Mouse (Mus musculus) heart, embryonic 10.5 days (tissue): ENCODE data around the gene Sec23a. TPM values are rescaled to one million over a fixed set of nuclear protein-coding genes. Genes with fewer than 3 reads are reported as not detected.
"Not testable (repeated sequence)": the region's sequence is repeated elsewhere in the genome, so short reads cannot be mapped to it uniquely, and the experiment has no call there.

Experiments used
- DNase-seq: peaks from one replicate; pipeline ENCODE4 v3.0.0-alpha.2; 2017; ENCODE audit warnings: low spot score
- H3K27ac ChIP-seq: fragments of 300-500 bp; sonication (generic); 2 replicates; pipeline ENCODE4 v1.5.1; 2016; ENCODE audit warnings: mild to moderate bottlenecking
- H3K27me3 ChIP-seq: fragments of 300-500 bp; sonication (generic); 2 replicates; pipeline ENCODE4 v1.6.1; 2016; ENCODE audit warnings: mild to moderate bottlenecking; ENCODE audit not compliant: poor library complexity, insufficient read depth, severe bottlenecking
- H3K36me3 ChIP-seq: fragments of 300-500 bp; sonication (generic); 2 replicates; pipeline ENCODE4 v1.6.1; 2016; ENCODE audit warnings: mild to moderate bottlenecking, moderate library complexity
- H3K4me1 ChIP-seq: fragments of 300-500 bp; sonication (generic); 2 replicates; pipeline ENCODE4 v1.6.1; 2016; ENCODE audit warnings: mild to moderate bottlenecking
- H3K4me3 ChIP-seq: fragments of 300-500 bp; sonication (generic); 2 replicates; pipeline ENCODE4 v1.5.1; 2016; ENCODE audit warnings: mild to moderate bottlenecking, moderate library complexity
- H3K9me3 ChIP-seq: fragments of 300-500 bp; sonication (generic); 2 replicates; pipeline ENCODE4 v1.6.1; 2016; ENCODE audit warnings: mild to moderate bottlenecking, moderate library complexity
- WGBS: fragments of 180-500 bp; shearing (Covaris S2); methylation state at CpG from one replicate; pipeline ENCODE4 v1.1.7; 2016; 5-methylcytosine and 5-hydroxymethylcytosine counted together
- polyA plus RNA-seq: library from polyadenylated mRNA; unstranded; fragments of >200 nt; fragmentation: Nextera tagmentation; extraction: Ambion mirVana; gene quantifications from 2 replicates; pipeline ENCODE4 v1.2.1, GENCODE M21; 2016

The Sec23a gene
- polyA plus RNA-seq, 1 experiment from 2014 or later = 77.3 TPM

DNA sequence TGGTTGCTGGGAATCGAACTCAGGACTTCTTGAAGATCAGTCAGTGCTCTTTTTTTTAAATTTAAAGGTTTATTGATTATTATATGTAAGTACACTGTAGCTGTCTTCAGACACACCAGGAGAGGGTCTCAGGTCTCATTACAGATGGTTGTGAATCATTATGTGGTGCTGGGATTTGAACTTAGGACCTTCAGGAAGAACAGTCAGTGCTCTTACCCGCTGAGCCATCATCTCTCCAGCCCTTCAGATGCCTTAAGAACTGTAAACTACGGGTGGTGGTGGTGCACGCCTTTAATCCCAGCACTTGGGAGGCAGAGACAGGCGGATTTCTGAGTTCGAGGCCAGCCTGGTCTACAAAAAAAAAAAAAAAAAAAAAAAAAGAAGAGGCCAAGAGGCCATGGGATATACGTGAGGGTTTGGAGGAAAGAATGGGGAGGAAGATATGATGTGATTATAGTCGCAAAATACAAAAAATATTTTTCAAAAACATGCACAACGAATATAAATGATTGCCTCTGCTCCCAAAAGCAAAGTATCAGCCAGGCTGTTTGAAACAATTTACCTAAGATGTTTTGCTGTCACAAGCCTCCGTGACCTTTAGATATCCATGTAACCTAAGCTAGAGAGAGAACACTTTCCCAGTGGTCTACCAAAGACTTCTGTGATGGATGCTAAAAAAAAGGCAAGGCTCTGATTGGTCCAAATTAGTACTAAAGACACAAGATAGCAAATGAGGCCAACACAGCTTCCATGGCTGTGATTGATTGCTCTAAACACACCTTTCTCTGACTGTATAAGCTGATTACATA is 27.5 kb upstream of the Sec23a start:
- H3K4me3 ChIP-seq = peak overlapping the region; percentile 46
- 60% methylated on average over 10 of the region's 10 CpGs for WGBS

DNA sequence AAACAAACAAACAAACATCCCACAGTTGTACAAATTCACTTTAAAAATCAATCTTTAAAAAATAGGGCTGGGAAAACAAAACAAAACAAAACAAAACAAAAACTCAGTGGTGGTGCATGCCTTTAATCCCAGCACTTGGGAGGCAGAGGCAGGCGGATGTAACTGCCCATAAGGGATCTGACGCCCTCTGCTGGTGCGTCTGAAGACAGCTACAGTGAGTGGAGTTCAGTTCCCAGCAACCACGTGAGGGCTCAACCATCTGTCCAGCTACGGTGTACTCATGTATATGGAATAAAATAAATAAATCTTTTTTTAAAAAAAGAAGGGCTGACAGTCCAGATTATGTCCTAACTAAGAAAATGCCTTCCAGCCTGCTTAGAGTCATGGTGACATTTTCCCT is 20.3 kb upstream of the Sec23a start:
- no peak for DNase-seq
- no peaks in the 10 kb centered on the region for H3K27me3 ChIP-seq
- no peaks in the 10 kb centered on the region for H3K4me1 ChIP-seq
- peaks cover 17% of the 10 kb centered on the region for H3K36me3 ChIP-seq
- H3K27ac ChIP-seq = no peak overlapping the region
- no peaks in the 10 kb centered on the region for H3K9me3 ChIP-seq
- WGBS = 61% methylated on average over 5 of the region's 5 CpGs
- H3K4me3 ChIP-seq = no peak overlapping the region

More for the DNA sequence above, 27.5 kb upstream of the Sec23a start:
- peak overlapping the region; percentile 93; the same call in 1 of the 2 replicates for H3K27ac ChIP-seq
- no peak for DNase-seq
- H3K9me3 ChIP-seq = no peaks in the 10 kb centered on the region
- peaks cover 22% of the 10 kb centered on the region for H3K36me3 ChIP-seq
- no peaks in the 10 kb centered on the region for H3K27me3 ChIP-seq
- H3K4me1 ChIP-seq = no peaks in the 10 kb centered on the region

DNA sequence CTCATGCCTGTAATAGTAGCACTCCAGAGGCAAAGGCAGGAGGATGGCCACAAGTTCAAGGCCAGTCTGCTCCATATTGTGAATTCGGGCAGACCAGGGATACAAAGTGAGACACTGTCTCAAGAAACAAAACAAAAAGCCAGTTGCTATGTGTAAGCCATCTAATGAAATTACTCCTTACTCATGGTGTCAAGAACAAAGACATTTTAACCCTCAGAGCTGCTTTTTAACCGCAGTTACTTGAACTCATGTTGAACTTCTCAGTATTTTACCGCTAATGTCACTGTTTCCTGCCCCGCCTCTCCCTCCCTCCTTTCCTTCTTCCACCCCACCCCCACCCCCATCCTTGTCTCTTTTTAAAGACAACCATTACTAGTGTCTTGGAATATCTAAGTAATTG is 9.5 kb upstream of the Sec23a start:
- DNase-seq = no peak
- WGBS = 88% methylated on average over 4 of the region's 4 CpGs
- H3K36me3 ChIP-seq = peaks cover 81% of the 10 kb centered on the region
- no peaks in the 10 kb centered on the region for H3K9me3 ChIP-seq
- no peak overlapping the region for H3K27ac ChIP-seq
- H3K4me1 ChIP-seq = no peaks in the 10 kb centered on the region
- no peak overlapping the region for H3K4me3 ChIP-seq
- no peaks in the 10 kb centered on the region for H3K27me3 ChIP-seq

DNA sequence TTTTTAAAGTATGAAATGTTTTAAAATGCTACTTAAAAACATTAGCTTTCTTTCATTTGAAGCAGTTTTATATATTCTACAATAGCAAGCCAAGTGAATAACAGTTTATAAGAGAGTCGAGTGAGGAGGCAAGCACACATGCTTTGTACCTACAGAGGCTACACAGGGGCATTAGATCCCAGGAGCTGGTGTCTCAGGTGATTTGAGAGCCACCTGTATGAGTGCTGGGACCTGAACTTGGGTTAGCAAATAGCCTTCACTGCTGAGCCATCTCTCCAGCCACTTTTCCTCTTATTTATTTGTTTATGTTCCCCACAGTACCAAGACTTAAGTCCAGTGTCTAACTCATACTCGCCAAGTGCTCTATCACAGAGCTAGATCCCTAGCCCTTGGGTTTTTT is 8.1 kb upstream of the Sec23a start:
- H3K4me1 ChIP-seq = no peaks in the 10 kb centered on the region
- DNase-seq = no peak
- no peak overlapping the region for H3K4me3 ChIP-seq
- H3K27me3 ChIP-seq = no peaks in the 10 kb centered on the region
- WGBS = 88% methylated on average over 2 of the region's 2 CpGs
- H3K27ac ChIP-seq = no peak overlapping the region
- H3K9me3 ChIP-seq = no peaks in the 10 kb centered on the region
- peaks cover 79% of the 10 kb centered on the region for H3K36me3 ChIP-seq

DNA sequence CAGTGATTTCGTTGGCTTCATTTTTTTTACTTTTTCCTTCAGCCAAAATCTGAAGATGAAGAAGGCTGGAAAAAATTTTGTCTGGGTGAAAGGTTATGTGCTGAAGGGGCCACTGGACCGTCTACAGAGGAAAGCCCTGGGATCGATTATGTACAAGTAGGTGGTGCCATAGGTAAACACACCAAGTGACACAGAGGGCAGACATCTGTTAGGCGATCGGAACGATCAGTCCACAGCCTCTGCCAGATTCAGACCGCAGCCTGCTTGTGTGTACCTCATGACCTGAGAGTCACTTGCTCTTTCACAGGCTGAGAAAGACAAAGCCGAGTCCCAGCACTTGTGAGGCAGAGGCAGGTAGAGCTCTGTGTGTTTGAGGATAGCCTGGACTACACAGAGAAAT is 6.2 kb upstream of the Sec23a start:
- Histone ChIP-seq H3K36me3 (peaks cover 63% of the 10 kb centered on the region), H3K4me1 (no peaks in the 10 kb centered on the region; the same call in 1 of the 2 replicates), H3K27me3 (no peaks in the 10 kb centered on the region), H3K4me3 (no peak overlapping the region), H3K27ac (no peak overlapping the region), H3K9me3 (no peaks in the 10 kb centered on the region)
- WGBS = 89% methylated on average over 8 of the region's 8 CpGs
- no peak for DNase-seq

DNA sequence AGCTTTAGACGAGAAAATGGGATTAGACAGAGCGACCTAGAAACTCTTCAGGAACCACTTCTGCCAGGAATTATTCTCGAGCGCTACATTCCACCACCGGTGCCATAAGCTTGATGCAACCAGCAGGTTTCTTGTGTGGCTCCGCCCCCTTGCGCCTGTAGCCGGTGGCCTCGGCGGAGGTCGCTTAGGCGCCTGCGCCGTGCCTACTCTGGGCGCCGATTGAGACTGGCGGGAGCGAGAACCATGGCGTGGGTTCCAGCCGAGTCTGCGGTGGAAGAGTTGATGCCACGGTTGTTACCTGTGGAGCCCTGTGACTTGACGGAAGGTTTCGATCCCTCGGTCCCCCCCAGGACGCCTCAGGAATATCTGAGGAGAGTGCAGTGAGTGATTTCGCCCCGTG is 1.4 kb upstream of the Sec23a start, which contains the start of gene Gemin2:
Gene Gemin2 (plus strand): TSS at position 160 of the 400 bp plus-strand sequence.
- peak within 1 kb of the TSS; percentile 91 for H3K27ac ChIP-seq
- peaks cover 23% of the 10 kb centered on the region for H3K36me3 ChIP-seq
- WGBS = under 1% methylated on average over 28 of the region's 28 CpGs
- H3K4me3 ChIP-seq = peak within 1 kb of the TSS; percentile 75
- DNase-seq = peak; percentile 96
- H3K4me1 ChIP-seq = peaks cover 6% of the 10 kb centered on the region; the same call in 1 of the 2 replicates
- no peaks in the 10 kb centered on the region for H3K9me3 ChIP-seq
- no peaks in the 10 kb centered on the region for H3K27me3 ChIP-seq

DNA sequence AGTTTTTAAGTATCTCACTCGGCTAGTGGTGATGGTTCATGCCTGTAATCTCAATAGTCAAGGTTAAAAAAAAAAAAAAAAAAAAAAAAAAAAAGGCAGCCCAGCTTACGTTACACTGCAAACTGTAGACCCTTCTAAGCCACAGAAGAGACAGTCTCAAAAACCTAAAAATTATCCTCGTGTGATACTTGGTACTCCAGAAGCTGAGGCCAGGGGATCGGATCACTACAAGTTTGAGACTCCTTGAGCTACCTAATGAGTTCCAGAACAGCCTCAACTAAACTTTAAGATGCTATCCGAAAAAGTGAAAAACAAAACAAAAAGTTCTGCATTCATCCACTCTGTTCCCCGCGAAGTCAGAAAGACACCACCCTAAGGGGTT is 884 bp upstream of the Sec23a start:
- DNase-seq = no peak
- peaks cover 22% of the 10 kb centered on the region for H3K36me3 ChIP-seq
- H3K4me3 ChIP-seq = peak overlapping the region; percentile 75
- H3K9me3 ChIP-seq = no peaks in the 10 kb centered on the region
- WGBS = 4% methylated on average over 7 of the region's 7 CpGs
- peaks cover 6% of the 10 kb centered on the region; the same call in 1 of the 2 replicates for H3K4me1 ChIP-seq
- peak overlapping the region; percentile 91 for H3K27ac ChIP-seq
- no peaks in the 10 kb centered on the region for H3K27me3 ChIP-seq

DNA sequence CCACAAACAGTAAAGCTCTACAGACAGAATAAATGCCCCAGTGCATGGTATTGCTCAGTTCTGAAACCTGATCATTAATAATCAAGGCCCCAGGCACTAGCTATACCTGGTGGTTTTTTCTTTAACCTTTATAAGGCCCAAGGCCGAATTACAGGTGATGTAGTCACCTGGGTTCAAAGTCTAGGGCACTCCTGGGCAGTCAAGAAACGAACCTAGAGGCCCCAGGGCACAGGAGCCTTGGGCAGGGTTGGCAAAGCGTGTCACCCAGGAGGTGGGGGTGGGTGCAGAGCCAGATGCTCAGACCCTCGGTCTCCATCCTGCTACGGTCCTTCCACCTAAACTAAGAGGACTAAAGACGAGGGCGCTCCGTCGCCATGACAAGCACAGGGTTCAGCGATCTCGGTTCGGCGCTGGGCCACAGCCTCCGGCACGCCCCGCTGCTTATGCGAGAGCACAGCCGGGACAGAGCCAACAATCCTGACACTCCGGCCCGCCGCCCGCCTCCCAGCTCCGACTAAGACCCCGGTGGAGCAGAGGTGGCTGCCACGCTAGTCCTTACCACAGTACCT is 458 bp downstream of the Sec23a start:
- H3K4me1 ChIP-seq = peaks cover 6% of the 10 kb centered on the region; the same call in 1 of the 2 replicates
- peaks cover 23% of the 10 kb centered on the region for H3K36me3 ChIP-seq
- no peaks in the 10 kb centered on the region for H3K27me3 ChIP-seq
- H3K4me3 ChIP-seq = peak overlapping the region; percentile 75
- no peaks in the 10 kb centered on the region for H3K9me3 ChIP-seq
- peak overlapping the region; percentile 91 for H3K27ac ChIP-seq
- WGBS = under 1% methylated on average over 25 of the region's 25 CpGs
- DNase-seq = no peak

DNA sequence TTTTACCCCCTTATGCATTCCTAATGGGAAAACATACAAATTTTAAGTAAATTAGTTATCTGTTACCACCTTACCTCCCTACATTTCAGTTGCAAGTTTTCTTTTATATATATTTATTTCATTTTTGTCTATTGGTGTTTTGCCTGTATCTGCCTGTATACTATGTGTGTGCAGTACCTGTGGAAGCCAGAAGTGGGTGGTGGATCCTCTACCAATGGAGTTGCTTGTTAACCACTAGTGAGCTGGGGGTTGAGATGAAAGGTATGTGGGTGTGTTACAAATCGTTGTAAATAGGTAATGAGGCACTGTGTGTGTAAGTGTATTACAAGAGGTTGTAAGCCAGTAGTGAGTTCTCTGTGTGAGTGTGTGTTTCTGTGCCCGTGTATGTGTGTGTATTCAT is 1.3 kb downstream of the Sec23a start:
- peaks cover 24% of the 10 kb centered on the region for H3K36me3 ChIP-seq

DNA sequence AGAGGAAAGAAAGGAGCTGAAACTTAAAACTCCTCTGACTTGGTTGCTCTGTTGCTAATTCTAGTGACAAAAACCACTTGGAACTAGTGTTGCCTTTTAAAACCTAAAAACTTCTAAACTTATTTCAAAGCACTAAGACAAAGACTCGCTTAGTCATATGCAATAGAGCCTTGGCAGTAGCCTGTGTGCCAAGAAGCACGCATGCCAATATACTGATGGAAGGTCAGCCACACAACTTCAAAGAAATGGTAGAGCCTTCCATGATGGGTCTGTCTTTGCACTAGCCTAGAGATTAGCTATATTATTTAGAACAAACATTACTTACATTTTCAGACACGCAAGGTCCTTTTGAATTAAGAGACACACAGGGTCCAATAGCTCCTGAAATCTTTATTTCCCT is 26.1 kb downstream of the Sec23a start:
- peaks cover 87% of the 10 kb centered on the region for H3K36me3 ChIP-seq

More for the DNA sequence above, 1.3 kb downstream of the Sec23a start:
- DNase-seq = no peak
- WGBS = 76% methylated on average over 2 of the region's 2 CpGs
- Histone ChIP-seq H3K4me1 (peaks cover 6% of the 10 kb centered on the region; the same call in 1 of the 2 replicates), H3K27me3 (no peaks in the 10 kb centered on the region), H3K9me3 (no peaks in the 10 kb centered on the region), H3K27ac (no peak overlapping the region), H3K4me3 (peak overlapping the region; percentile 75; the same call in 1 of the 2 replicates)

DNA sequence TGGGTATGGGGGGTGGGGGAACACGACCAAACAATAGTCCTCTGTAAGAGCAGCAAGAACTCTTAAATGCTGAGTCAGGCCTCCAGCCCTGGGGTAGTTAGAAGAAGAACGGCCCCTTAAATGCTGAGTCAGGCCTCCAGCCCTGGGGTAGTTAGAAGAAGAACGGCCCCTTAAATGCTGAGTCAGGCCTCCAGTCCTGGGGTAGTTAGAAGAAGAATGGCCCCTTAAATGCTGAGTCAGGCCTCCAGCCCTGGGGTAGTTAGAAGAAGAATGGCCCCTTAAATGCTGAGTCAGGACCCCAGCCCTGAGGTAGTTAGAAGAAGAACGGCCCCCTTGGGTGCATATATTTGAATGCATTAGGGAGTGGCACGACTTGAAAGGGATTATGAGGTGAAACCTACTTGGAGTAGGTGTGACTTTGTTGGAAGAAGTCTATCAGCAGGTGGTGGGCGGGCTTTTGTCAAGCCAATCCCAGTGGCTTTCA is 30.6 kb downstream of the Sec23a start:
- 65% methylated on average over 6 of the region's 6 CpGs for WGBS
- not testable (repeated sequence) for H3K4me3 ChIP-seq, H3K27me3 ChIP-seq, DNase-seq, H3K27ac ChIP-seq, H3K9me3 ChIP-seq, H3K4me1 ChIP-seq
- H3K36me3 ChIP-seq = peaks cover 80% of the 10 kb centered on the region

More for the DNA sequence above, 26.1 kb downstream of the Sec23a start:
- no peaks in the 10 kb centered on the region for H3K4me1 ChIP-seq
- DNase-seq = no peak
- no peaks in the 10 kb centered on the region for H3K27me3 ChIP-seq
- no peak overlapping the region for H3K27ac ChIP-seq
- H3K9me3 ChIP-seq = no peaks in the 10 kb centered on the region
- H3K4me3 ChIP-seq = no peak overlapping the region
- WGBS = 92% methylated on average over 3 of the region's 3 CpGs

DNA sequence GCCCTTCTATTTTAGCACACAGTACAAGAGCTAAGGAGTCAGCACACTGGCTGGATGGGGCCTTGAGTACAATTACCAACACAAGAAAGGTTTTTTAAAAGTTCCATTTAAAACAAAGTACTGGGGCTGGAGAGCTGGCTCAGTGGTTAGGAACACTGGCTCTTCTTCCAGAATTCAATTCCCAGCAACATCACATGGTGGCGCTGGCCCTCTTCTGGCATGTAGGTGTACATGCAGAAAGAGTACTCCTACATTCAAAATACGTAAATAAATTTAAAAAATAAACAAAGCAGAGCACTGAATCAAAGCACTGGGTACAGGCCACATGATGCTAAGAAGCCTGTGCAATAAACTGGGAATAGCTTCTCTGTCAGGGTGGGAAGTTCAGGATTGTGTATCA is 34.9 kb downstream of the Sec23a start:
- WGBS = 76% methylated on average over 2 of the region's 2 CpGs
- DNase-seq = no peak
- Histone ChIP-seq H3K27ac (no peak overlapping the region), H3K4me1 (no peaks in the 10 kb centered on the region), H3K27me3 (no peaks in the 10 kb centered on the region), H3K4me3 (no peak overlapping the region), H3K9me3 (no peaks in the 10 kb centered on the region), H3K36me3 (peaks cover 68% of the 10 kb centered on the region)

DNA sequence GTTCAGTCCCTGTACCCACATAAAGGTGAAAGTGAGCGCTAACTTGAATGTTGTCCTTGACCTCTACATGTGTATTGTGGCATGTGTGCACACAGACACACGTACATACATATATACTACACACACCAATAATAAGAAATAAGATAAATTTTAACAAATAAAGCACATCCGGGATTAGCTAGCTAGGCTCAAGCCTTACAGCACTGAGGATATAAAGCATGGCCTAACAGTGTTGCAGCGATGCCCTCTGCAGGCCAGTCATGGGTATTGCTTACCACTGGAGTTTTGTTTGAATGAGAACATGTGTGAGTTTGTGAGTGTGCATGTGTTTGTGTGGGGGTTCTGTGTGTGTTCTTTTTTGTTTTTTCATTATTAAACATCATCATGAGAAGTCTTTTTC is 47.2 kb downstream of the Sec23a start:
- WGBS = 77% methylated on average over 4 of the region's 4 CpGs
- Histone ChIP-seq H3K9me3 (no peaks in the 10 kb centered on the region), H3K4me3 (no peak overlapping the region), H3K4me1 (peaks cover 10% of the 10 kb centered on the region; the same call in 1 of the 2 replicates), H3K27ac (no peak overlapping the region), H3K27me3 (no peaks in the 10 kb centered on the region), H3K36me3 (peaks cover 53% of the 10 kb centered on the region)
- no peak for DNase-seq
